Mouse (Mus musculus) cerebellum, adult 2 months (tissue): ENCODE data around the gene Olfr1438-ps1. TPM values are rescaled to one million over a fixed set of nuclear protein-coding genes. Genes with fewer than 3 reads are reported as not detected.
"Not testable (repeated sequence)": the region's sequence is repeated elsewhere in the genome, so short reads cannot be mapped to it uniquely, and the experiment has no call there.

Experiments used
- DNase-seq, 2 experiments: peaks; one replicate each; pipeline ENCODE4 v3.0.0; 2021
- H3K27ac ChIP-seq: fragments of 200-500 bp; 2 replicates; pipeline ENCODE4 v1.5.1; 2012; ENCODE audit warnings: low read length, control low read depth, inconsistent platforms; ENCODE audit not compliant: insufficient read depth
- H3K27me3 ChIP-seq: fragments of 200-500 bp; 2 replicates; pipeline ENCODE4 v1.6.1; 2012; ENCODE audit warnings: inconsistent platforms, mild to moderate bottlenecking, low read length, moderate library complexity; ENCODE audit not compliant: control insufficient read depth, insufficient read depth
- H3K4me1 ChIP-seq: fragments of 200-500 bp; 2 replicates; pipeline ENCODE4 v1.6.1; 2011; ENCODE audit warnings: low read length; ENCODE audit not compliant: control insufficient read depth, insufficient read depth
- H3K4me3 ChIP-seq: fragments of 200-500 bp; replicated peaks from 2 replicates; pipeline ENCODE3; 2011; ENCODE audit warnings: mild to moderate bottlenecking, low read depth, low read length, control low read depth; ENCODE audit not compliant: insufficient read depth
- CTCF ChIP-seq: fragments of 200-500 bp; IDR thresholded peaks from 2 replicates; pipeline ENCODE4 v1.5.1; 2011; ENCODE audit warnings: low read depth, mild to moderate bottlenecking, control low read depth, low read length, moderate library complexity, borderline replicate concordance; ENCODE audit not compliant: insufficient read depth
- POLR2A ChIP-seq: fragments of 200-500 bp; IDR thresholded peaks from 2 replicates; pipeline ENCODE4 v1.6.1; 2011; ENCODE audit warnings: low read length, control low read depth, borderline replicate concordance; ENCODE audit not compliant: insufficient read depth
- WGBS: fragments of 180-500 bp; shearing (Covaris S2); methylation state at CpG from one replicate; pipeline ENCODE4 v1.1.7; 2018; 5-methylcytosine and 5-hydroxymethylcytosine counted together
- polyA plus RNA-seq: library from polyadenylated mRNA; depleted of rRNA; stranded (reverse); fragments of >200 nt; gene quantifications from 2 replicates; pipeline ENCODE4 v1.2.3, GENCODE M21; 2012; rRNA removed

The Olfr1438-ps1 gene
- polyA plus RNA-seq = not detected in 2 replicates

- WGBS = 79% methylated on average over 3 of the region's 3 CpGs
- no peak for TF ChIP-seq POLR2A
- TF ChIP-seq CTCF = no peak
These were observed at the start of gene Olfr1438-ps1 for GRCm38 (mm10) chr19:12335810-12336209. Olfr1438-ps1 (minus strand) TSS chr19:12335910.

GRCm38 (mm10) chr19:12374465-12375025 is 38.8 kb upstream of the Olfr1438-ps1 start:
- DNase-seq = no peak
- Histone ChIP-seq H3K4me3 (no peak overlapping the region), H3K4me1 (no peaks in the 10 kb centered on the region), H3K27ac (no peak overlapping the region), H3K27me3 (no peaks in the 10 kb centered on the region)
- 26% methylated on average over 2 of the region's 2 CpGs for WGBS
- TF ChIP-seq POLR2A (no peak), CTCF (no peak)

More at GRCm38 (mm10) chr19:12335810-12336209, at the start of gene Olfr1438-ps1:
- no peak within 1 kb of the TSS for H3K4me3 ChIP-seq
- H3K4me1 ChIP-seq = no peaks in the 10 kb centered on the region
- H3K27ac ChIP-seq = no peak within 1 kb of the TSS
- DNase-seq = no peak
- H3K27me3 ChIP-seq = no peaks in the 10 kb centered on the region

GRCm38 (mm10) chr19:12373004-12373403 is 37.3 kb upstream of the Olfr1438-ps1 start:
- Histone ChIP-seq H3K27ac (no peak overlapping the region), H3K27me3 (no peaks in the 10 kb centered on the region), H3K4me3 (no peak overlapping the region), H3K4me1 (no peaks in the 10 kb centered on the region)
- WGBS = 77% methylated on average over 3 of the region's 3 CpGs
- TF ChIP-seq POLR2A (no peak), CTCF (no peak)
- DNase-seq = no peak

GRCm38 (mm10) chr19:12325001-12325400 is 10.7 kb downstream of the Olfr1438-ps1 start, which contains the start of gene Olfr1437:
Olfr1437 (minus strand) TSS chr19:12325101.
- Histone ChIP-seq H3K4me1 (no peaks in the 10 kb centered on the region), H3K27me3 (no peaks in the 10 kb centered on the region), H3K4me3 (no peak within 1 kb of the TSS), H3K27ac (no peak within 1 kb of the TSS)
- DNase-seq = no peak
- no peak for TF ChIP-seq CTCF
- no peak for TF ChIP-seq POLR2A
- 82% methylated on average over 2 of the region's 2 CpGs for WGBS

- 74% methylated on average over 1 of the region's 1 CpGs for WGBS
- H3K27ac ChIP-seq, H3K27me3 ChIP-seq, DNase-seq, H3K4me1 ChIP-seq, H3K4me3 ChIP-seq: not testable (repeated sequence)
These were observed 36.7 kb downstream of the Olfr1438-ps1 start, which contains the start of gene Olfr1436 for GRCm38 (mm10) chr19:12299030-12299429. Olfr1436 (minus strand) TSS chr19:12299130.

GRCm38 (mm10) chr19:12292979-12293378 is 42.7 kb downstream of the Olfr1438-ps1 start:
- Histone ChIP-seq H3K4me3 (no peak overlapping the region), H3K4me1 (no peaks in the 10 kb centered on the region), H3K27ac (no peak overlapping the region), H3K27me3 (no peaks in the 10 kb centered on the region)
- DNase-seq = no peak
- TF ChIP-seq POLR2A (no peak), CTCF (no peak)

GRCm38 (mm10) chr19:12279554-12279953 is 56.2 kb downstream of the Olfr1438-ps1 start, which contains the start of gene Olfr1434:
Olfr1434 (plus strand) TSS chr19:12279854.
- no peak for TF ChIP-seq POLR2A
- TF ChIP-seq CTCF = no peak
- no peak within 1 kb of the TSS for H3K27ac ChIP-seq
- H3K4me3 ChIP-seq = no peak within 1 kb of the TSS
- H3K4me1 ChIP-seq = no peaks in the 10 kb centered on the region
- WGBS = 44% methylated on average over 2 of the region's 2 CpGs
- no peaks in the 10 kb centered on the region for H3K27me3 ChIP-seq
- DNase-seq = no peak

Other genes starting within 250 kb of the Olfr1438-ps1 start
- not detected in 2 replicates for gene Olfr1426, start 243.9 kb downstream of the Olfr1438-ps1 start, polyA plus RNA-seq
- not detected in 2 replicates for gene Olfr1427, start 232.6 kb downstream of the Olfr1438-ps1 start, polyA plus RNA-seq
- not detected in 2 replicates for gene Olfr1428, start 220.0 kb downstream of the Olfr1438-ps1 start, polyA plus RNA-seq
- gene Olfr76, start 212.7 kb downstream of the Olfr1438-ps1 start, polyA plus RNA-seq = not detected in 2 replicates
- gene Olfr1555-ps1, start 165.8 kb downstream of the Olfr1438-ps1 start, polyA plus RNA-seq = not detected in 2 replicates
- not detected in 2 replicates for gene Olfr1431, start 135.3 kb downstream of the Olfr1438-ps1 start, polyA plus RNA-seq
- gene Olfr1432, start 103.3 kb downstream of the Olfr1438-ps1 start, polyA plus RNA-seq = not detected in 2 replicates
- not detected in 2 replicates for gene Olfr262, start 94.3 kb downstream of the Olfr1438-ps1 start, polyA plus RNA-seq
- 0.07 TPM in 1 of 2 replicates, not detected in the other for gene Olfr235, start 74.9 kb downstream of the Olfr1438-ps1 start, polyA plus RNA-seq
- not detected in 2 replicates for gene Olfr1434, start 56.1 kb downstream of the Olfr1438-ps1 start, polyA plus RNA-seq
- gene Olfr1436, start 36.8 kb downstream of the Olfr1438-ps1 start, polyA plus RNA-seq = not detected in 2 replicates
- not detected in 2 replicates for gene Olfr1437, start 10.8 kb downstream of the Olfr1438-ps1 start, polyA plus RNA-seq
- not detected in 2 replicates for gene Olfr1440, start 51.4 kb upstream of the Olfr1438-ps1 start, polyA plus RNA-seq
- gene Olfr1441, start 81.5 kb upstream of the Olfr1438-ps1 start, polyA plus RNA-seq = not detected in 2 replicates
- not detected in 2 replicates for gene Pfpl, start 92.0 kb upstream of the Olfr1438-ps1 start, polyA plus RNA-seq
- 3.3 and 3.6 TPM in 2 replicates for gene Mpeg1, start 124.9 kb upstream of the Olfr1438-ps1 start, polyA plus RNA-seq
- gene Dtx4, start 165.5 kb upstream of the Olfr1438-ps1 start, polyA plus RNA-seq = 11.4 and 11.5 TPM in 2 replicates
- gene Fam111a, start 209.8 kb upstream of the Olfr1438-ps1 start, polyA plus RNA-seq = 0.46 and 0.65 TPM in 2 replicates